Mouse (Mus musculus): Measurements from ENCODE around the gene Spryd4. TPM values are rescaled to one million over a fixed set of nuclear protein-coding genes. Genes with fewer than 3 reads are reported as not detected.

Gene Spryd4
- total RNA-seq (2023) = 1 to 10 TPM; 4.2 to 6.3 TPM

GRCm38 (mm10) chr10:128211390-128212108 is at the start of gene Spryd4:
TSS of gene Spryd4 (minus strand) at chr10:128211807.

GRCm38 (mm10) chr10:128253677-128254255 is 42.2 kb upstream of the Spryd4 start, which contains the start of gene Apon:
TSS of gene Apon (plus strand) at chr10:128254096.

GRCm38 (mm10) chr10:128231697-128232419 is 20.3 kb upstream of the Spryd4 start, which contains the start of gene Timeless:
TSS of gene Timeless (plus strand) at chr10:128232065.

DNA sequence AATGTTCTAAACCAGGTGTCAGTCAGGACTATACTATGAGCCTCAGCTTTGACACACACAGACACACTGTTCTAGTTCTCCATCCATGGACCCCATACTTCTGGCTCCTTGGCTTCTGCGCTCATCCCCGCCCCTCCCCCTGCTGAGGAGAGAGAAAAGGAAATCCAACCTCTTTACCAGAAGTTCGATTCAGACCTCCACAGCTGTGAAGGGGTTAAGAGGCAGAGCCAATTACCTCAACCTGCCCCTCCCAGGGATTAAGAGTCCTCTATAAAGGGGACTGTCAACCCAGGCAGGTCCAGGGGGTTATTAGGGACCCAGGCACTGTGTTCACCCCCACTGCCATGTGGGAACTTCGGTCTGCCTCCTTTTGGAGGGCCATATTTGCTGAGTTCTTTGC is 13.9 kb upstream of the Spryd4 start, which contains the start of gene Mip:
TSS of gene Mip (plus strand) at position 301 of the 400 bp plus-strand sequence.

GRCm38 (mm10) chr10:128194024-128194550 is 17.5 kb downstream of the Spryd4 start, which contains the start of gene Gls2:
TSS of gene Gls2 (plus strand) at chr10:128194457.

GRCm38 (mm10) chr10:128179989-128180388 is 31.6 kb downstream of the Spryd4 start, which contains the start of gene Rbms2:
TSS of gene Rbms2 (minus strand) at chr10:128180297.

Other genes starting within 250 kb of the Spryd4 start
- not detected for gene Hsd17b6, start 204.2 kb downstream of the Spryd4 start, total RNA-seq (2023)
- gene Prim1, start 196.6 kb downstream of the Spryd4 start, total RNA-seq (2023) = 10 to 100 TPM; 21.7 to 35.1 TPM
- gene Naca, start 176.2 kb downstream of the Spryd4 start, total RNA-seq (2023) = 100 to 1,000 TPM; 347 to 352 TPM
- gene Ptges3, start 152.9 kb downstream of the Spryd4 start, total RNA-seq (2023) = 10 to 100 TPM; 69.1 to 74.1 TPM
- 100 to 1,000 TPM; 509 to 578 TPM for gene Atp5b, start 128.5 kb downstream of the Spryd4 start, total RNA-seq (2023)
- 10 to 100 TPM; 81.5 to 91.8 TPM for gene Baz2a, start 120.2 kb downstream of the Spryd4 start, total RNA-seq (2023)
- gene Rbms2, start 31.5 kb downstream of the Spryd4 start, total RNA-seq (2023) = 10 to 100 TPM; 10.7 to 11.5 TPM
- 1 to 10 TPM; 1.0 to 1.6 TPM for gene Gls2, start 17.4 kb downstream of the Spryd4 start, total RNA-seq (2023)
- under 1 TPM in 1 of 2 experiments, not detected in 1; 0.15 TPM for gene Mip, start 14.0 kb upstream of the Spryd4 start, total RNA-seq (2023)
- 10 to 100 TPM; 29.4 to 41.0 TPM for gene Timeless, start 20.3 kb upstream of the Spryd4 start, total RNA-seq (2023)
- under 1 TPM in 1 of 2 experiments, not detected in 1; 0.46 TPM for gene Apon, start 42.3 kb upstream of the Spryd4 start, total RNA-seq (2023)
- not detected for gene Apof, start 56.9 kb upstream of the Spryd4 start, total RNA-seq (2023)
- gene Stat2, start 58.8 kb upstream of the Spryd4 start, total RNA-seq (2023) = 10 to 100 TPM; 36.7 to 45.1 TPM
- not detected for gene Il23a, start 86.9 kb upstream of the Spryd4 start, total RNA-seq (2023)
- gene Pan2, start 91.5 kb upstream of the Spryd4 start, total RNA-seq (2023) = 10 to 100 TPM; 30.3 to 33.9 TPM
- gene Cnpy2, start 110.7 kb upstream of the Spryd4 start, total RNA-seq (2023) = 10 to 100 TPM; 34.4 to 34.6 TPM
- gene Cs, start 125.9 kb upstream of the Spryd4 start, total RNA-seq (2023) = 100 to 1,000 TPM; 101 to 107 TPM
- 10 to 100 TPM; 15.7 to 16.2 TPM for gene Coq10a, start 157.2 kb upstream of the Spryd4 start, total RNA-seq (2023)
- gene Ankrd52, start 165.3 kb upstream of the Spryd4 start, total RNA-seq (2023) = 10 to 100 TPM; 39.9 to 40.3 TPM
- not detected for gene Slc39a5, start 189.4 kb upstream of the Spryd4 start, total RNA-seq (2023)
- 10 to 100 TPM; 36.2 to 39.9 TPM for gene Nabp2, start 199.7 kb upstream of the Spryd4 start, total RNA-seq (2023)
- 10 to 100 TPM; 34.9 to 38.0 TPM for gene Rnf41, start 199.8 kb upstream of the Spryd4 start, total RNA-seq (2023)
- 10 to 100 TPM; 94.8 to 95.9 TPM for gene Smarcc2, start 247.4 kb upstream of the Spryd4 start, total RNA-seq (2023)

Data from neutrophil, adult 83 days (primary cell).